Mouse (Mus musculus) kidney, embryonic 14.5 days (tissue): Measurements from ENCODE around the gene Ifit1bl1. TPM values are rescaled to one million over a fixed set of nuclear protein-coding genes. Genes with fewer than 3 reads are reported as not detected.
"Not testable (repeated sequence)": the region's sequence is repeated elsewhere in the genome, so short reads cannot be mapped to it uniquely, and the experiment has no call there.

Experiments
- ATAC-seq: fragments of 200-750 bp; cut with Nextera tagmentation; 2 replicates; pipeline ENCODE4 v1.8.0; 2017; ENCODE audit warnings: moderate number of reproducible peaks, mild to moderate bottlenecking, moderate TSS enrichment, moderate library complexity; ENCODE audit not compliant: low FRiP score, low TSS enrichment
- H3K27ac ChIP-seq: fragments of 300-500 bp; sonication (generic); 2 replicates; pipeline ENCODE4 v1.5.1; 2014; ENCODE audit warnings: low read depth, mild to moderate bottlenecking, low read length, moderate library complexity, mixed read lengths
- H3K27me3 ChIP-seq: fragments of 300-500 bp; sonication (generic); 2 replicates; pipeline ENCODE4 v1.6.1; 2014; ENCODE audit warnings: mild to moderate bottlenecking, low read length; ENCODE audit not compliant: control insufficient read depth, insufficient read depth
- H3K36me3 ChIP-seq: fragments of 300-500 bp; sonication (generic); 2 replicates; pipeline ENCODE4 v1.6.1; 2014; ENCODE audit warnings: low read length, mixed read lengths; ENCODE audit not compliant: control insufficient read depth, insufficient read depth
- H3K4me1 ChIP-seq: fragments of 300-500 bp; sonication (generic); 2 replicates; pipeline ENCODE4 v1.6.1; 2014; ENCODE audit warnings: low read length, mixed read lengths; ENCODE audit not compliant: control insufficient read depth, insufficient read depth
- H3K4me2 ChIP-seq: fragments of 300-500 bp; sonication (generic); replicated peaks from 2 replicates; pipeline ENCODE4 v1.6.1; 2014; ENCODE audit warnings: low read depth, mild to moderate bottlenecking, low read length
- H3K4me3 ChIP-seq: fragments of 300-500 bp; sonication (generic); 2 replicates; pipeline ENCODE4 v1.5.1; 2014; ENCODE audit warnings: mild to moderate bottlenecking, low read length
- H3K9ac ChIP-seq: fragments of 300-500 bp; sonication (generic); 2 replicates; pipeline ENCODE4 v1.6.1; 2014; ENCODE audit warnings: low read depth, mild to moderate bottlenecking, low read length, moderate library complexity
- H3K9me3 ChIP-seq: fragments of 300-500 bp; sonication (generic); 2 replicates; pipeline ENCODE4 v1.6.1; 2016; ENCODE audit warnings: low read length; ENCODE audit not compliant: control insufficient read depth
- WGBS: fragments of 180-500 bp; shearing (Covaris S2); extraction: QIAGEN DNeasy Blood & Tissue Kit; methylation state at CpG from one replicate; pipeline ENCODE4 v1.1.7; 2014; 5-methylcytosine and 5-hydroxymethylcytosine counted together
- polyA plus RNA-seq: library from polyadenylated mRNA; unstranded; fragments of >200 nt; fragmentation: Nextera tagmentation; extraction: Ambion mirVana; gene quantifications from 2 replicates; pipeline ENCODE4 v1.2.1, GENCODE M21; 2014

Ifit1bl1 gene
- polyA plus RNA-seq, 1 experiment from 2014 or later = not detected

- Histone ChIP-seq H3K4me3 (no peak overlapping the region), H3K27me3 (no peaks in the 10 kb centered on the region), H3K27ac (no peak overlapping the region), H3K4me2 (no peak overlapping the region), H3K4me1 (no peaks in the 10 kb centered on the region), H3K36me3 (no peaks in the 10 kb centered on the region), H3K9ac (no peak overlapping the region), H3K9me3 (no peaks in the 10 kb centered on the region)
- 79% methylated on average over 2 of the region's 2 CpGs for WGBS
- no peak for ATAC-seq
Measured at GRCm38 (mm10) chr19:34598341-34598740, 3.4 kb downstream of the Ifit1bl1 start.

- no peak overlapping the region for H3K9ac ChIP-seq
- no peaks in the 10 kb centered on the region for H3K9me3 ChIP-seq
- no peak for ATAC-seq
- H3K4me1 ChIP-seq = no peaks in the 10 kb centered on the region
- H3K27ac ChIP-seq = no peak overlapping the region
- H3K4me2 ChIP-seq = no peak overlapping the region
- no peaks in the 10 kb centered on the region for H3K27me3 ChIP-seq
- no peaks in the 10 kb centered on the region for H3K36me3 ChIP-seq
- no peak overlapping the region for H3K4me3 ChIP-seq
Measured at GRCm38 (mm10) chr19:34596811-34597210, 4.9 kb downstream of the Ifit1bl1 start.

- not testable (repeated sequence) for ATAC-seq, H3K36me3 ChIP-seq, H3K9ac ChIP-seq, H3K27me3 ChIP-seq, H3K9me3 ChIP-seq, H3K4me3 ChIP-seq, H3K4me1 ChIP-seq, H3K27ac ChIP-seq, H3K4me2 ChIP-seq
- WGBS = 79% methylated on average over 3 of the region's 3 CpGs
Measured at GRCm38 (mm10) chr19:34594523-34594922, 7.2 kb downstream of the Ifit1bl1 start.

- no peak for ATAC-seq
- Histone ChIP-seq H3K9me3 (no peaks in the 10 kb centered on the region), H3K4me3 (no peak overlapping the region), H3K27me3 (no peaks in the 10 kb centered on the region), H3K4me2 (no peak overlapping the region), H3K27ac (no peak overlapping the region), H3K9ac (no peak overlapping the region), H3K4me1 (no peaks in the 10 kb centered on the region), H3K36me3 (no peaks in the 10 kb centered on the region)
- WGBS = 88% methylated on average over 2 of the region's 2 CpGs
Measured at GRCm38 (mm10) chr19:34593456-34593855, 8.3 kb downstream of the Ifit1bl1 start.

- Histone ChIP-seq H3K9me3 (no peaks in the 10 kb centered on the region), H3K27me3 (no peaks in the 10 kb centered on the region), H3K4me1 (no peaks in the 10 kb centered on the region), H3K27ac (no peak overlapping the region), H3K9ac (no peak overlapping the region), H3K36me3 (no peaks in the 10 kb centered on the region), H3K4me3 (no peak overlapping the region), H3K4me2 (no peak overlapping the region)
- ATAC-seq = no peak
Measured at GRCm38 (mm10) chr19:34588959-34589358, 12.8 kb downstream of the Ifit1bl1 start.

- H3K36me3 ChIP-seq, ATAC-seq, H3K9ac ChIP-seq, H3K27ac ChIP-seq, H3K9me3 ChIP-seq, H3K4me2 ChIP-seq, H3K4me3 ChIP-seq, H3K4me1 ChIP-seq, H3K27me3 ChIP-seq: not testable (repeated sequence)
- 79% methylated on average over 6 of the region's 12 CpGs for WGBS
Measured at GRCm38 (mm10) chr19:34587898-34588692, 13.7 kb downstream of the Ifit1bl1 start.

GRCm38 (mm10) chr19:34585740-34586458, 15.9 kb downstream of the Ifit1bl1 start:
- H3K4me1 ChIP-seq, H3K27me3 ChIP-seq, H3K4me3 ChIP-seq, H3K9me3 ChIP-seq, H3K9ac ChIP-seq, H3K36me3 ChIP-seq, ATAC-seq, H3K4me2 ChIP-seq, H3K27ac ChIP-seq: not testable (repeated sequence)
- 80% methylated on average over 5 of the region's 5 CpGs for WGBS

- H3K9me3 ChIP-seq, H3K27me3 ChIP-seq, H3K9ac ChIP-seq, H3K4me3 ChIP-seq, H3K4me1 ChIP-seq, H3K4me2 ChIP-seq, H3K27ac ChIP-seq, ATAC-seq, H3K36me3 ChIP-seq: not testable (repeated sequence)
- WGBS = 40% methylated on average over 2 of the region's 2 CpGs
Measured at GRCm38 (mm10) chr19:34583126-34583766, 18.5 kb downstream of the Ifit1bl1 start, which contains the start of gene Ifit3. Gene Ifit3, plus strand, starts transcription at chr19:34583531.

- H3K9ac ChIP-seq, ATAC-seq, H3K9me3 ChIP-seq, H3K4me3 ChIP-seq, H3K4me1 ChIP-seq, H3K27me3 ChIP-seq, H3K27ac ChIP-seq, H3K36me3 ChIP-seq, H3K4me2 ChIP-seq: not testable (repeated sequence)
- 71% methylated on average over 2 of the region's 2 CpGs for WGBS
Measured at GRCm38 (mm10) chr19:34582696-34583095, 19.1 kb downstream of the Ifit1bl1 start.
